Mouse (Mus musculus): Measurements from ENCODE around the gene Rhot2.

- no peak for TF ChIP-seq ZNF384 (IDR thresholded peaks at IDR 0.05; ENCODE audit: low read depth, low read length)
- TF ChIP-seq MAFK (IDR thresholded peaks at IDR 0.05; ENCODE audit: insufficient read depth, low read depth, low read length): no peak
- TF ChIP-seq HCFC1 (IDR thresholded peaks at IDR 0.05; ENCODE audit: borderline replicate concordance, insufficient read depth, low read length): peak; percentile 84
- TF ChIP-seq ZC3H11A (IDR thresholded peaks at IDR 0.05; ENCODE audit: borderline replicate concordance, low read depth, low read length): no peak
Measured at GRCm38 (mm10) chr17:25791843-25792527, 52.7 kb downstream of the Rhot2 start.

Data from ES-E14 (cell line).